Mouse (Mus musculus) myocyte (in vitro differentiated cells): ENCODE measurements around the gene Ctns. TPM values are rescaled to one million over a fixed set of nuclear protein-coding genes. Genes with fewer than 3 reads are reported as not detected.

ENCODE experiments used
- H3K27me3 ChIP-seq: one replicate; pipeline ENCODE4 v1.6.1; 2011; ENCODE audit not compliant: control insufficient read depth, insufficient read depth, insufficient read length
- H3K36me3 ChIP-seq: one replicate; pipeline ENCODE4 v1.6.1; 2011; ENCODE audit not compliant: control insufficient read depth, insufficient read depth
- H3K4me2 ChIP-seq: one replicate; pipeline ENCODE4 v1.6.1; 2011; ENCODE audit warnings: low read depth, control low read depth
- H3K4me3 ChIP-seq: one replicate; pipeline ENCODE4 v1.5.1; 2011; ENCODE audit warnings: mild to moderate bottlenecking, control low read depth, moderate library complexity
- H3K79me2 ChIP-seq: one replicate; pipeline ENCODE4 v1.6.1; 2011; ENCODE audit not compliant: control insufficient read depth, insufficient read depth
- H3ac ChIP-seq: one replicate; pipeline ENCODE4 v1.6.1; 2011; ENCODE audit not compliant: control insufficient read depth, insufficient read length
- CEBPB ChIP-seq: IDR thresholded peaks from 2 replicates; pipeline ENCODE4 v1.6.1; 2011; ENCODE audit warnings: mild to moderate bottlenecking, moderate library complexity; ENCODE audit not compliant: poor library complexity, insufficient read depth, severe bottlenecking
- E2F4 ChIP-seq: IDR thresholded peaks from one replicate; pipeline ENCODE4 v1.6.1; 2011; ENCODE audit warnings: mild to moderate bottlenecking, control low read depth, moderate library complexity; ENCODE audit not compliant: insufficient read depth
- MAX ChIP-seq: IDR thresholded peaks from one replicate; pipeline ENCODE4 v1.6.1; 2011; ENCODE audit warnings: low read depth, mild to moderate bottlenecking, control low read depth
- MYOD1 ChIP-seq, 3 experiments: IDR thresholded peaks; one replicate each; pipeline ENCODE4 v1.6.1; 2011; ENCODE audit warnings: control low read depth in 2 of 3, low read depth in 2 of 3, mild to moderate bottlenecking in 2 of 3, moderate library complexity in 1 of 3; ENCODE audit not compliant: insufficient read length in 2 of 3, control insufficient read depth in 1 of 3
- MYOG ChIP-seq, 3 experiments: IDR thresholded peaks; one replicate each; pipeline ENCODE4 v1.6.1; 2011; ENCODE audit warnings: control low read depth in 2 of 3, low read depth in 2 of 3, mild to moderate bottlenecking in 2 of 3; ENCODE audit not compliant: insufficient read length in 2 of 3, control insufficient read depth in 1 of 3, insufficient read depth in 1 of 3
- POLR2A ChIP-seq: IDR thresholded peaks from one replicate; pipeline ENCODE4 v1.6.1; 2011; ENCODE audit warnings: low read depth, mild to moderate bottlenecking, control low read depth, moderate library complexity; ENCODE audit not compliant: insufficient read length
- POLR2AphosphoS2 ChIP-seq: IDR thresholded peaks from one replicate; pipeline ENCODE4 v1.6.1; 2011; ENCODE audit warnings: low read depth, control low read depth; ENCODE audit not compliant: insufficient read length
- REST ChIP-seq: IDR thresholded peaks from one replicate; pipeline ENCODE4 v1.6.1; 2011; ENCODE audit warnings: mild to moderate bottlenecking, control low read depth, moderate library complexity; ENCODE audit not compliant: insufficient read depth, insufficient read length
- SRF ChIP-seq: IDR thresholded peaks from one replicate; pipeline ENCODE4 v1.6.1; 2011; ENCODE audit warnings: low read depth; ENCODE audit not compliant: control insufficient read depth, insufficient read length
- TCF12 ChIP-seq: IDR thresholded peaks from one replicate; pipeline ENCODE4 v1.6.1; 2011; ENCODE audit warnings: mild to moderate bottlenecking, control low read depth; ENCODE audit not compliant: poor library complexity, insufficient read depth, severe bottlenecking
- TCF3 ChIP-seq: IDR thresholded peaks from one replicate; pipeline ENCODE4 v1.6.1; 2011; ENCODE audit warnings: low read depth, control low read depth; ENCODE audit not compliant: insufficient read length
- USF1 ChIP-seq: IDR thresholded peaks from one replicate; pipeline ENCODE4 v1.6.1; 2011; ENCODE audit warnings: low read depth, mild to moderate bottlenecking, control low read depth, moderate library complexity
- polyA plus RNA-seq: library from polyadenylated mRNA; unstranded; fragments of >200 nt; fragmentation: generic; extraction: Trizol; gene quantifications from one replicate; pipeline ENCODE4 v1.2.1, GENCODE M21; 2012; ENCODE audit warnings: missing spikeins

The Ctns gene
- polyA plus RNA-seq, 1 experiment = 11.6 TPM

DNA sequence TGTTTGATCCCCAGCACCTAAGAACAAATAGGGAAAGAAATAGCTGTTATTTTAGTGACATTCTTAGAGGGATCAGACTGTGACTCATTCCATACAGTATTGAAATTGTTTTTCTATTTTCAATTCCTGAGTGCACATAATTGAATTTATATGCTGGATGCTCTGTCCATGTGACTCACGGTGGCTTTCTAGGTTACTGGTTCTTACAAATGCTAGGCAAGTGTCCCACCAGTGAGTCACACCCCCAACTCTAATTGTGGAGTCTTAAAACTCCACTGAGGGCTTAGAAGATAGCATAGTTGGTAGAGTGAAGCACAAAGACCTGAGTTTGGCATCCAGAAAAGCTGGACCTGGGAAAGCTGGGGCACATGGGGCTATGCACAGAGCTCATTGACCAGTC, 21.8 kb upstream of the Ctns start:
- H3K36me3 ChIP-seq = no peaks in the 10 kb centered on the region

DNA sequence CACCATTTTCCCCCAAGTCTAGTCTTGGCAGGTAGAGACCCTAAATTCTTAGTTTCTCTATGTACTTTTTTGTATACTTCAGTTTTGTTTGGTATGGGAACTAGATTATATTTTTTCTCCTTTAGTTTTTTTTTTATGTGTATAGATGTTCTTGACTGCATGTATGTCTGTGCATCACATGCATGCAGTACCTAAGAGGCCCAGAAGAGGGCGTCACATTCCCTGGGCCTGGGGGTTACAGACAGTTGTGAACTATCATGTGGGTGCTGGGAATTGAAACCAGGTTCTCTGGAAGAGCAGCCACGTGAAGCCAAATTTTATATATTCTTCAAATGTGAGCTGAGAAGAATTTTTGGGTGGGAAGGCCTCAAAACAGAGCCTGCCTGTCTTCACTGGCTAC, 20.8 kb upstream of the Ctns start:
- Histone ChIP-seq H3K79me2 (no peaks in the 10 kb centered on the region), H3K36me3 (no peaks in the 10 kb centered on the region), H3K27me3 (no peaks in the 10 kb centered on the region), H3K4me3 (no peak overlapping the region), H3K4me2 (no peak overlapping the region), H3ac (no peak overlapping the region)
- TF ChIP-seq SRF (no peak), USF1 (no peak), CEBPB (no peak), MYOD1 (IDR thresholded peaks at IDR 0.05; ENCODE audit: control insufficient read depth in 1 of 3, insufficient read length in 2 of 3, low read depth in 2 of 3) (no peak), MYOG (IDR thresholded peaks at IDR 0.05; ENCODE audit: control insufficient read depth in 1 of 3, insufficient read depth in 1 of 3, insufficient read length in 2 of 3, low read depth in 2 of 3) (no peak), TCF12 (no peak), POLR2A (no peak), REST (no peak), POLR2AphosphoS2 (no peak), TCF3 (no peak), MAX (no peak)

More for the DNA sequence above, 21.8 kb upstream of the Ctns start:
- H3K27me3 ChIP-seq = no peaks in the 10 kb centered on the region
- H3K4me3 ChIP-seq = no peak overlapping the region
- no peak overlapping the region for H3ac ChIP-seq
- no peak for TF ChIP-seq POLR2AphosphoS2
- TF ChIP-seq TCF3 = no peak
- no peak for TF ChIP-seq E2F4
- TF ChIP-seq MYOD1 (IDR thresholded peaks at IDR 0.05; ENCODE audit: control insufficient read depth in 1 of 3, insufficient read length in 2 of 3, low read depth in 2 of 3) = no peak
- TF ChIP-seq POLR2A = no peak
- TF ChIP-seq USF1 = no peak
- TF ChIP-seq SRF = no peak
- no peak for TF ChIP-seq MYOG (IDR thresholded peaks at IDR 0.05; ENCODE audit: control insufficient read depth in 1 of 3, insufficient read depth in 1 of 3, insufficient read length in 2 of 3, low read depth in 2 of 3)
- no peak for TF ChIP-seq REST
- TF ChIP-seq TCF12 = no peak
- TF ChIP-seq MAX = no peak
- no peak for TF ChIP-seq CEBPB
- H3K79me2 ChIP-seq = no peaks in the 10 kb centered on the region
- H3K4me2 ChIP-seq = no peak overlapping the region

DNA sequence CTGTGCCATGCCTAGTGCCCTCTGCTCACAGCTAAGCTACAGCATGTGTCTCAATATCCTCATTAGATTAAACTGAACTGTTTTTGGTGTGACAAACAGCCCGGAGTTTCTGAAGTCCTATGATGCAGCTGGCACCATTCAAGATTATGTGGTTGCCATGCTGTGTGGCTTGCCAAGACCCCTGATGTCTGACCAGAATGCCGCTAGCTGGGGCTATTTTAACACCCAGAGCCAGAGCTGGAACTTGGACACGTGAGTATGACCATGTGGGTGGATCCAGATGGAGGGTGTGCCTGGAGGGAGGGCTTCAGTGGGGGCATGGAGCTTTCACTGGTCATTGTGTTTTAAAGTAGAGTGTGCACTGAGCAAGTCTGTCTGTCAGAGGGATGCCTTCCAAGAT, 15.1 kb upstream of the Ctns start:
- Histone ChIP-seq H3ac (no peak overlapping the region), H3K79me2 (no peaks in the 10 kb centered on the region), H3K36me3 (no peaks in the 10 kb centered on the region), H3K27me3 (no peaks in the 10 kb centered on the region), H3K4me2 (no peak overlapping the region), H3K4me3 (no peak overlapping the region)
- TF ChIP-seq MYOG (IDR thresholded peaks at IDR 0.05; ENCODE audit: control insufficient read depth in 1 of 3, insufficient read depth in 1 of 3, insufficient read length in 2 of 3, low read depth in 2 of 3) = no peak
- no peak for TF ChIP-seq POLR2A
- TF ChIP-seq MAX = no peak
- TF ChIP-seq TCF12 = no peak
- no peak for TF ChIP-seq SRF
- no peak for TF ChIP-seq POLR2AphosphoS2
- no peak for TF ChIP-seq REST
- no peak for TF ChIP-seq MYOD1 (IDR thresholded peaks at IDR 0.05; ENCODE audit: control insufficient read depth in 1 of 3, insufficient read length in 2 of 3, low read depth in 2 of 3)
- TF ChIP-seq E2F4 = no peak
- no peak for TF ChIP-seq USF1

DNA sequence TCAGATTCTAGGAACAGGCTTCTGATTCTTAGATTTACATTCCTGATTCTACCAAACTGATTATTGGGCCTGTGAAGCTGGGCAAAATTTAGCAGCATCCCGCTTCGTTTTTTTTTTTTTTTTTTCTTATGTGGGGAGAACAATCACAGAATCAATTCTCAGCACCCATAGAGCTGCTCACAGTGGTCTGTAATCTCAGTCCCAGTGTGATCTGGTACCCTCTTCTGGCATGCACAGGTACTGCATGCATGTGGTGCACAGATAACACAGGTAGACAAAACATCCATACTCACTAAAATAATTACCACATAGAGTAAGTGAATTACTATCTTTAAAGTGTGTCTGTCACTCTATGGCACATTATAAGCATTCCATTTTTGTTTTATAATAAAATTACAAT, 8.8 kb upstream of the Ctns start:
- no peaks in the 10 kb centered on the region for H3K36me3 ChIP-seq
- no peaks in the 10 kb centered on the region for H3K27me3 ChIP-seq
- H3ac ChIP-seq = no peak overlapping the region
- H3K4me3 ChIP-seq = no peak overlapping the region
- H3K4me2 ChIP-seq = no peak overlapping the region
- no peaks in the 10 kb centered on the region for H3K79me2 ChIP-seq
- TF ChIP-seq POLR2A = no peak
- no peak for TF ChIP-seq TCF3
- TF ChIP-seq MYOD1 (IDR thresholded peaks at IDR 0.05; ENCODE audit: control insufficient read depth in 1 of 3, insufficient read length in 2 of 3, low read depth in 2 of 3) = no peak
- no peak for TF ChIP-seq REST
- no peak for TF ChIP-seq USF1
- no peak for TF ChIP-seq MYOG (IDR thresholded peaks at IDR 0.05; ENCODE audit: control insufficient read depth in 1 of 3, insufficient read depth in 1 of 3, insufficient read length in 2 of 3, low read depth in 2 of 3)
- no peak for TF ChIP-seq SRF
- no peak for TF ChIP-seq CEBPB
- no peak for TF ChIP-seq E2F4
- no peak for TF ChIP-seq POLR2AphosphoS2
- TF ChIP-seq MAX = no peak
- TF ChIP-seq TCF12 = no peak
